Mouse (Mus musculus): ENCODE measurements around the gene Fgfr2.

The Fgfr2 gene

GRCm38 (mm10) chr7:132312396-132312795 lies 810.8 kb downstream of the Fgfr2 start:
- no peak for DNase-seq

DNA sequence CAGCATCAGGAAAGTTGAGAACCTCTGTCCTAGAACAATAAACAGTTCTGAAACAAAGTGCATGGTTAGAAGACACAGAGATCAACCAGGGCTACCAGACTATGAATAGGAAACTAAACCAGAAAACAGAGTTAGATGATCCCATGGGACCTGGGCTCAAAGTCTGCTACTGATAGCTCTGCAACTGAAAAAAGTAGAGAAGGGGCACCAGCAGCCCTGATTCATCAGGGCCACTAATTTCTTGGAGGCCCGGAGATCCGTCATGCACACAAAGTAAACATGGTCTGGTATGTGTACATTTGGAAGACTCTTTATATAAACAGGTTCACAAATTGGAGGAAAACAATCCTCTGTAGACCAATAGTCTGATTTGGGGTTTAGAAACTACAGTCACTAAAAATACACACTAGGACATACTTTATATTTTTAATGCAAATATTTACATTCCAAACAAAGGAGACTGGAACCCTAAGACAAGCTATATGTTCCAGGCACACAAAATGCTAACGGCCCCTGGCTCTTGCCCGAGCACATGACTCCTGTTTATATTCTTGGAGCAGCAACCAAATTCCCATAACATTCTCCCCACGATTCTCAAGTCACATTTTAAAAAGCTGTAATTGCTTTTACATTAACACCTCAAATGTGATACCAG lies 814.5 kb downstream of the Fgfr2 start:
- no peak for DNase-seq

DNA sequence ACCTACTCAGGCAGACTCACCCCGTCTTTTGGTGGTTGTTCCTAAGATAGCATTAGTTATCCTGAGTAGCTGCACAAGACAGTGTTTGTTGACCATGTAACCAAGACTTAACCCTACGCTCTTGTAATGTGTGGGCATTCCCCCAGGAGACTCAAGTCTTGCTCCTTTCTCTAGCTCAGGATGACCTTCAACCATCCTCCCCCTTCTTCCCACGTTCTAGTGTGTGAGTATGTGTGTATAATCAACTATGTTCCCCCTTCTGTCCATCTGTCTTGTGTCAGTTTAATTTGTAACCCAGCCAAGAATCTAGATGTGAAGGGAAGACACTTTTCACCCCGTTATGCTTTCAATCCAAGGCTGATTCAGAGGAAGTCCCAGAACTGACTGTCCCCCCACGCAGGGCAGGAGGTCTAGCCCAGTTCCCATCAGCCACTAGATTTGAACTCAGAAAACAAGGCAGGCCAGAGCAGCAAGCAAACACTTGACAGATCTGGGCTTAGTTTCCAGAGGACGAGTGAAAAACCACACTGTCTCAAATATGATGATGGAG lies 815.4 kb downstream of the Fgfr2 start:
- peak; percentile 47 for DNase-seq

GRCm38 (mm10) chr7:132306671-132307412 lies 816.3 kb downstream of the Fgfr2 start:
- no peak for DNase-seq

DNA sequence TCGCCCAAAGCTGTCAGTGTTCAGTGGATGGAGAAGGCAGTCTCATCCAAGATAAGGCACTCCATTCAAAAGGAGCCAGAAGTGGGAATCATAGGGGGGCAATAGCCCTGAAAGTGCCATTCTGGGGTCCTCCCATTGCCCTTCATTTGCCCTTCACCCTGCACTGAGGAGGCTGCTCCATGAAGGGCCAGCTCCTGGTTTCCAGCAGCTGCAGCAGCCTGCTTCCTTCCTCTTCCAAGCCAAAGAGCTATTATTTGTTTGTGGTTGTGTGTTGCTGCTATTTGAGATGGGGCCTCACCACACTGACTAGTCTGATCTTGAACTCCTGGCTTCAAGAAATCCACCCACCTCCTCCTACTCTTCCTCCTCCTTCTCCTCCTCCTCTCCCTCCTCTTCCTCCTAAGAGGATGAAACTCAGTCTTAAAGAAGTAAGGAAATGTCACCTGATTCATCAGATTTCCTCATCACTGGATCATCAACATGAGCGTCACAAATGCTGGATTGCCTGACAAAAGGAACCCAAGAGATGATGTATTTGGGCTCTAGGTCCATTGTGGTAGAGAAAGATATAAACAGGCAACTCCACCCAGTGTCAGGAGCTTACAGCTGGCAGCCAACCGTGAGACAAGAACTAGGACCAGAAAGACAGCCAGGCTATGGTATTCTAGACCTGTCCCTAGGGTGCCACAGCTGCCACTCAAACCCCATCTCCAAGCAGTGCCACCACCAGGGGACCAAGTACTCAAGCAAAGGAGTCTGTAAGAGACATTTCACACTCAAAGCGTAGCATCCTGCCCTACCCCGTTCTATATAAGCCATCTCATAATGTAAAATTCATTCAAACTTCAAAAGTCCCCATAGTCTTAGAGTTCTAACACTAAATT lies 817.4 kb downstream of the Fgfr2 start:
- DNase-seq, result peak; percentile 32

DNA sequence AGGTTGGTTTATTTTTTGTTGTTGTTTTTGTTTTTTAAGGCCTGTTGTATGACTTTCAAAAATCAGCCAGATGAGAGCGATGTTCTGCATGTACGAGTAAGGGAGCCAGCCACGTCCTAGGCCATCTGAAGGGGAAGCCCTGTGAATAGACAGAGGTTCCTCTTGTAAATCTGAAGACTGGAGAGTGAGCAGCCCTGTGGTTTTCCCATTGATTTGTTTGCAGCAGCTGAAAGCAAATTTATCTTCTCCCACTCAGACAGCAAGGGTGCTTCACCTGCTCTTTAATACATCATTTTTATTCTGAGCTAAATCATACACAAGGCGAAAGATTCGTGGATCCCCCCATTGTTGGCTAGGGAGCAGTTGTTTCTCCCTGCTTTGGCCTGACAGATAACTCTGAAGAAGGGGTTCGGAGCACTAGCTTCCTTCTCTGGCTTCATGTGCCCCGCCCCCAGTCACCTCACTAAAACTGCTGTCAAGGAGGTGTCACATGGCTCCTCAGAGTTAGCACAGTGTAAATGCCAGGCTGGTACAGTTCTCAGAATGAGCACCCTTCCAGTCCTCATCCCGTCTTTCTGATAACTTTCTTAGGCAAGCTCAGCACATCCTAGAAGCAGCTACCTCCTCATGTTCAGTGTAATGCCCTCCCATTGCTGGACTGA lies 818.6 kb downstream of the Fgfr2 start:
- no peak for DNase-seq

DNA sequence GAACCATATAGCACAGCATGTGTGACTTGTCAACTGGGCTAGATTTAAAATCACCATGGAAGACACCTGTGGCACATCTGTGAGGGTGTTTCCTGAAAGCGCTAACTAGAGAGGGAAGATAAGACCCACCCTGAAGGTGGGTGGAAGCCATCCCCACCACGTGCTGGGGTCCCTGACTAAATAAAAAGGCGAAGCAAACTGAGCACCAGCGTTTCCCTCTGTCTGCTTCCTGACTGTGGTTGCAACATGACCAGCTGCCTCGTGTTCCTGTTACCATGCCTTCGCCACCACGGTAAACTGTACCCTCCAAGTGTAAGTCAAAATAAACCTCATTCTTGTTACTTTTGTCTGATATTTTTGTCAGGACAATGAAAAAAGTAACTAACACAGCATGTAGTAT lies 819.2 kb downstream of the Fgfr2 start:
- DNase-seq, result no peak

DNA sequence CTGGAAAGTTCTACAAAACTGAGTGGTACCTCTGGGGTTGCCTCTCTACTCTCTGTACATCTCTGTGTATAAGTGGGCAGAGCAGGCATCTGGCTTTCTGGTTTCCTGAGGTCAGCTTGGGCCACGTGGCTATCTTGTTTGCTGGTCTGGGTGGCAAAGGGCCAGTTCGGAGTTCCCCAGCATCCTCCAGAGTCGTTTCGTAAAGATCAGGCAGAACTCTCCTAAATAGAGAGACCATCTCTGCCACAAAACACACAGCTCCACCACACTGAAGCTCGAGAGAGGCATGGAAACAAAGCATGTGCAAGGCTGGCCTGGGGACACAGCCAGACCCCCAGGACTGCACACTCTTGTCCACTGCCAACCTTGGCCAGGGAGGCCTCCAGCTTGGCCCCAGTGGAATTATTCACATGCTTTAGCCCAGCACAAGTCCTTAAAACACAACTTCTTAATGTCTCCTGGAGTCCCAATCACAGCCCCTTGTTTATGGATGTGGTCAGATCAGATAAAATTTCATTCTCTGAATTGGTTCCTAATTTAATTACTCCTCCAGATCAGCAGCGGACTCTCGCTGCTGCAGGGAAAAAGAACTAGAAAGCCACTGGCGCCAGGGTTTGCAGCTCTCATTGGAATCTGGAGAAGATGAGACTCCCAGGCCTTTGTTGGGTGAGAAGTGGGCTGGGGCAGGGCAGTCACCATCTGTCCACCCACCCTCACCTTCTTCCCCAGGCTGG lies 820.5 kb downstream of the Fgfr2 start:
- DNase-seq, result peak; percentile 38

GRCm38 (mm10) chr7:132299661-132300210 lies 823.4 kb downstream of the Fgfr2 start:
- no peak for DNase-seq

DNA sequence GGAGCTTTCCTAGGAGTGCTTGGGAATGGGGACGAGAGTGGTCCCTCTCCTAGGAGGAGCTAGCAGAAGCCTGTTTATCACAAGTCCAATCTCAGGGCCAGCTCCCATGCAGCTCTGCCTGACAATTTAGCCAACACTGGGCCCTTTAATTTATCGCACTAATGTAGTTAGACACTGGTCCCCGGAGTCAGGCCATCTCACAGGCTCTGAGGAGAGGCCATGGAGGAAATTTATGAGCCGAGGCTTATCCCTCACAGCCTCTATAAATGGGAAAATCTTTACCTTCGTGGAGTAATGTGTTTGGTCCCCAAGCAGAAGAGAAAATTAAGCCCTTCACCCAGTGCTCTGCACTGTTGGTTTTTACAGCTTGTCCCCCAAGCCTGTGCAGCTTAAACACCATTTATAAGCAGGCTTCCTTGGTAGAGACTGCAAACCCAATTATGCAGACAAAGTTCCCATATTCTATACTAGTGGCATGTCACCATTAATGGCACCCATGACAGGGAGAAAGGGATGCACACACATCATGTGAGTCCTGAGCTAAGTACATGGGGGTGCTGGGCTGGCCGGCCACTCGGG lies 824.6 kb downstream of the Fgfr2 start:
- no peak for DNase-seq

- peak; percentile 33 for DNase-seq
Measured at GRCm38 (mm10) chr7:132296661-132297443, 826.3 kb downstream of the Fgfr2 start.

DNA sequence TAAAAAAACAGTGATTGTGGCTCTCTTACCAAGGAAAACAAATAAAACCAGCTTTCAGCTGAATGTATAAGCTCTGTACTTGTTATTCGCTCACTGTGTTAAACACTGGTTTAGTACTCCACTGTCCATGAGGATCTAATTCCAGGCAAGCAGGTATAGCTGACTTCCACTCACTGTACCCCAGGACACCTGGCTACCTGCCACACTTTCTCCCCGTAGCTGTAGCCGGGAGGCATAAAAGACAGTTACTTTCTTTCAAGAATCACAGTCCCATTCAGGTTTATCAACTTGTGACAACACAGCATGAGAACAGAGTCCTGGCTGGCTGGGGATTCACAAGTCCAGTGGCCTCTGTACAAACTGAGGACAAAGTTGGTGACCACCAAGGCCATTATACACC lies 827.0 kb downstream of the Fgfr2 start:
- DNase-seq, result no peak

GRCm38 (mm10) chr7:132287340-132287664 lies 835.8 kb downstream of the Fgfr2 start:
- DNase-seq, result no peak

GRCm38 (mm10) chr7:132286630-132287339 lies 836.4 kb downstream of the Fgfr2 start:
- peak; percentile 71 for DNase-seq

DNA sequence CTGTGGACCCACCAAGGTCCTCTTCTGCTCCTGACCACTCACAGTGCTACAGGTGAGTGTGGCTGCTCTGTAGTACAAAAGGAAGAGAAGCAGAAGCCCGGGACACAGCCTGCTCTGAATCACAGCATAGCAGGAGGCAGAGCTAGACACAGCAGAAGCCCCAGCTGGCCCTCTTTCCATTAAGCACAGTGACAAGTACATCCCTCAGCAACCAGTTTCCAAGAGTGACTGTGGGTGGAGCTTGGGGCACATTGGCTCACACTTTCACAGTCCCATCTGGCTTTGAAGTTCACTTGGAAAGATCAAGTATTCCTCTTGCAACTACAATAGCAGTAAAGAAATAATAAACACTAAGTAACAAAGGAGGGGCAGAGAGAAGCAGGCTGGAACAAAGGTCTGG lies 838.4 kb downstream of the Fgfr2 start:
- peak; percentile 55 for DNase-seq

- no peak for DNase-seq
Measured at GRCm38 (mm10) chr7:132284048-132284737, 839.0 kb downstream of the Fgfr2 start.

DNA sequence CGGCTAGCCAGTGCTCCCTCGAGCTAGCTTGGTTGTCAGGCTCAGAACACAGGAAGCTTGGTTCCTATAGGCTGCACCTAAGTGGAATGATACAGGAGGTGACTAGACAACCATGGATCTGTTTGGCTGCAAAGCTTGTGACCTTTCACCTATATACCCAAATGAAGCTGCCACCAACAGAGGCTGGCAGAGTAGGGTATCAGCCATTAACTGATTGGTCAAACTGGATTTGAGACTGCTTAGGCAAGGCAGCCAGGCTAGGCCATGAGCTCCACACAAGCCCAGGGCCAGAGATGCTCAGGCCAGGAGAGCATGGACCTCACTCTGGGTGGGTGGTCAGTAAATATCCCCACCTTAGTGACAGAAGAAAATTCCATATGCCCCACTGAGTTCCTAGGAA lies 840.6 kb downstream of the Fgfr2 start:
- no peak for DNase-seq

DNA sequence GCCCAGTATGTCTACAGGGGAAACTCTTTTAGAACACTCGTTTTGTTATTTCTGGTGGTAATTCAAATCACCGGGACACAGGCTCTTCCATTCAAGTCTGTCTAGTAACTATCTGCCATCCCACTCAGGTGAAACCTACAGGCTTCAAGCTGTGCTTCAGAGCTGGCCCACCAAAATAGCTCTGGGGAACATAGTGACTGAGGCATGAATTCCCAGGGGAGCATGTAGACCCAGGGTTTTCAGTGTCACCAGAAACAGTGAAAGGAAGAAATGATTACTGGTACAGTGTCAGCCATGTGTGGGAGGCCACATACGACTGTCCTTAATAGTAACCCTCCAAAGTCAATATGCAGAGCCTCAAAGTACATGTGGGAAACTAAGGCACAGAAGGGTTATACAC lies 841.0 kb downstream of the Fgfr2 start:
- DNase-seq, result no peak

DNA sequence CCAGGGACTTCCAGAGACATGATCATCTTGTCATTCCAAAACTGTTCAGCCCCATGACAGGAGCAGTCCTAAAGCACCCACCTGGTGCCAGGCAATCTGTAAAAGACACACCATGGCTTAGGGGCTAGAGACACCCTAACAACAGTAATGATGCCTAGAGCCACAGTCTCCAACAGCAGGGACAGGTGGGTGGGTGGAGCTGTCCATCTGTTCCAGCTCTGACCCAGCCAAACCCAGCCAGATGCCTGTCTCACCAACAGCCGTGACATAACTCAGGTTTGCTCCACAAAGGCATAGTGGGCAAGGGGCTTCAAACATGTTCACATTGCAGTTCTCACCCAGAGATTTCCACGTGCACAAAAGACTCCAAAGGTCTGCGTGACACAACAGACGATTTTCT lies 841.4 kb downstream of the Fgfr2 start:
- no peak for DNase-seq

Measured in lung, postnatal 10 days (tissue).